Mouse (Mus musculus) embryonic facial prominence, embryonic 15.5 days (tissue): ENCODE measurements around the gene Krt18. TPM values are rescaled to one million over a fixed set of nuclear protein-coding genes. Genes with fewer than 3 reads are reported as not detected.

ENCODE experiments used
- ATAC-seq: fragments of 200-750 bp; cut with Nextera tagmentation; 2 replicates; pipeline ENCODE4 v1.8.0; 2017; ENCODE audit warnings: low read depth, moderate TSS enrichment; ENCODE audit not compliant: insufficient number of reproducible peaks, low FRiP score, low TSS enrichment
- H3K27ac ChIP-seq: fragments of 300-500 bp; sonication (generic); replicated peaks from 2 replicates; pipeline ENCODE4 v1.5.1; 2015; ENCODE audit warnings: mild to moderate bottlenecking, inconsistent platforms
- H3K27me3 ChIP-seq: fragments of 300-500 bp; sonication (generic); 2 replicates; pipeline ENCODE4 v1.6.1; 2015; ENCODE audit warnings: inconsistent platforms
- H3K36me3 ChIP-seq: fragments of 300-500 bp; sonication (generic); 2 replicates; pipeline ENCODE4 v1.6.1; 2015; ENCODE audit warnings: mild to moderate bottlenecking, inconsistent platforms
- H3K4me1 ChIP-seq: fragments of 300-500 bp; sonication (generic); 2 replicates; pipeline ENCODE4 v1.6.1; 2015; ENCODE audit warnings: inconsistent platforms
- H3K4me2 ChIP-seq: fragments of 300-500 bp; sonication (generic); replicated peaks from 2 replicates; pipeline ENCODE4 v1.6.1; 2015; ENCODE audit warnings: mild to moderate bottlenecking, inconsistent platforms
- H3K4me3 ChIP-seq: fragments of 300-500 bp; sonication (generic); replicated peaks from 2 replicates; pipeline ENCODE4 v1.5.1; 2015; ENCODE audit warnings: mild to moderate bottlenecking, inconsistent platforms
- H3K9ac ChIP-seq: fragments of 300-500 bp; sonication (generic); 2 replicates; pipeline ENCODE4 v1.6.1; 2015; ENCODE audit warnings: inconsistent platforms
- H3K9me3 ChIP-seq: fragments of 300-500 bp; sonication (generic); replicated peaks from 2 replicates; pipeline ENCODE4 v1.6.1; 2016; ENCODE audit warnings: inconsistent platforms
- WGBS: fragments of 180-500 bp; shearing (Covaris S2); methylation state at CpG from one replicate; pipeline ENCODE4 v1.1.7; 2015; 5-methylcytosine and 5-hydroxymethylcytosine counted together
- polyA plus RNA-seq: library from polyadenylated mRNA; unstranded; fragments of >200 nt; fragmentation: Nextera tagmentation; extraction: Ambion mirVana; gene quantifications from 2 replicates; pipeline ENCODE4 v1.2.1, GENCODE M21; 2015

Krt18 gene
- polyA plus RNA-seq, 1 experiment from 2014 or later: 119 TPM

GRCm38 (mm10) chr15:102012260-102012765 lies 15.7 kb upstream of the Krt18 start:
- no peak for ATAC-seq
- H3K4me3 ChIP-seq: no peak overlapping the region
- no peaks in the 10 kb centered on the region for H3K36me3 ChIP-seq
- WGBS: 63% methylated on average over 4 of the region's 4 CpGs
- no peak overlapping the region for H3K9ac ChIP-seq
- H3K4me1 ChIP-seq: peaks cover 22% of the 10 kb centered on the region
- peaks cover 9% of the 10 kb centered on the region; the same call in 1 of the 2 replicates for H3K27me3 ChIP-seq
- H3K27ac ChIP-seq: no peak overlapping the region
- H3K4me2 ChIP-seq: no peak overlapping the region
- no peaks in the 10 kb centered on the region for H3K9me3 ChIP-seq

- no peak overlapping the region for H3K9ac ChIP-seq
- no peak overlapping the region for H3K4me3 ChIP-seq
- H3K27me3 ChIP-seq: peaks cover 7% of the 10 kb centered on the region; the same call in 1 of the 2 replicates
- peaks cover 14% of the 10 kb centered on the region for H3K4me1 ChIP-seq
- H3K27ac ChIP-seq: no peak overlapping the region
- no peak overlapping the region for H3K4me2 ChIP-seq
- no peaks in the 10 kb centered on the region for H3K9me3 ChIP-seq
- 51% methylated on average over 3 of the region's 3 CpGs for WGBS
- 0 out of 2 replicates have a peak, but pooled peaks have one; percentile 11 for ATAC-seq
- H3K36me3 ChIP-seq: no peaks in the 10 kb centered on the region
Observed at GRCm38 (mm10) chr15:102013651-102014050, 14.3 kb upstream of the Krt18 start.

DNA sequence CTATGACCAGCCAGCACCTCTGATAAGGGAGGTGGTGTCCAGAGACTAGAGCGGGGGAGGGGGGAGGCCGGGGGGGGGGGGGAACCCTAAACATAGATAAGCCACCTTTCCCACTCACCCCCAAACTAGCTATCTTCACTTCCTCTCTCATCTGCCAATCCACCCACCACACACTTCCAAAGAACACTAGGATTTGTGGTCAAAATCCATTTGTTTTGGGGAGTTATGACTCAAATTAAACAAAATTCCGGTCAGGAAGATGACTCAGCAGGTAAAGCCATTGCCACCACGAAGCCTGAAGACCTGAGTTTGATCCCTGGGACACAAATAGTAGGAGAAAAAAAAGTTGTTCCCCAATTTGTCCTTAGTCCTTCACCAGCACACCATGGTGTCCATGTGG lies 13.1 kb upstream of the Krt18 start:
- no peak for ATAC-seq
- WGBS: 48% methylated on average over 3 of the region's 4 CpGs
- no peak overlapping the region for H3K4me2 ChIP-seq

GRCm38 (mm10) chr15:102016096-102016495 lies 11.9 kb upstream of the Krt18 start:
- ATAC-seq: no peak
- Histone ChIP-seq H3K4me1 (0 out of 2 replicates have a peak, but pooled peaks cover 3% of the 10 kb centered on the region), H3K27ac (no peak overlapping the region), H3K4me3 (no peak overlapping the region), H3K4me2 (no peak overlapping the region), H3K27me3 (0 out of 2 replicates have a peak, but pooled peaks cover 4% of the 10 kb centered on the region), H3K36me3 (no peaks in the 10 kb centered on the region), H3K9ac (no peak overlapping the region), H3K9me3 (no peaks in the 10 kb centered on the region)
- WGBS: 42% methylated on average over 3 of the region's 3 CpGs

More for the DNA sequence above, 13.1 kb upstream of the Krt18 start:
- peaks cover 14% of the 10 kb centered on the region for H3K4me1 ChIP-seq
- H3K36me3 ChIP-seq: no peaks in the 10 kb centered on the region
- 0 out of 2 replicates have a peak, but pooled peaks cover 4% of the 10 kb centered on the region for H3K27me3 ChIP-seq
- H3K9ac ChIP-seq: no peak overlapping the region
- H3K9me3 ChIP-seq: no peaks in the 10 kb centered on the region
- H3K27ac ChIP-seq: no peak overlapping the region
- no peak overlapping the region for H3K4me3 ChIP-seq

GRCm38 (mm10) chr15:102016787-102017186 lies 11.2 kb upstream of the Krt18 start:
- WGBS: 19% methylated on average over 7 of the region's 7 CpGs
- Histone ChIP-seq H3K9ac (no peak overlapping the region), H3K4me2 (no peak overlapping the region), H3K27me3 (0 out of 2 replicates have a peak, but pooled peaks cover 4% of the 10 kb centered on the region), H3K9me3 (no peaks in the 10 kb centered on the region), H3K36me3 (no peaks in the 10 kb centered on the region), H3K4me1 (0 out of 2 replicates have a peak, but pooled peaks cover 3% of the 10 kb centered on the region), H3K4me3 (no peak overlapping the region), H3K27ac (no peak overlapping the region)
- ATAC-seq: peak; percentile 49; the same call in 1 of the 2 replicates

DNA sequence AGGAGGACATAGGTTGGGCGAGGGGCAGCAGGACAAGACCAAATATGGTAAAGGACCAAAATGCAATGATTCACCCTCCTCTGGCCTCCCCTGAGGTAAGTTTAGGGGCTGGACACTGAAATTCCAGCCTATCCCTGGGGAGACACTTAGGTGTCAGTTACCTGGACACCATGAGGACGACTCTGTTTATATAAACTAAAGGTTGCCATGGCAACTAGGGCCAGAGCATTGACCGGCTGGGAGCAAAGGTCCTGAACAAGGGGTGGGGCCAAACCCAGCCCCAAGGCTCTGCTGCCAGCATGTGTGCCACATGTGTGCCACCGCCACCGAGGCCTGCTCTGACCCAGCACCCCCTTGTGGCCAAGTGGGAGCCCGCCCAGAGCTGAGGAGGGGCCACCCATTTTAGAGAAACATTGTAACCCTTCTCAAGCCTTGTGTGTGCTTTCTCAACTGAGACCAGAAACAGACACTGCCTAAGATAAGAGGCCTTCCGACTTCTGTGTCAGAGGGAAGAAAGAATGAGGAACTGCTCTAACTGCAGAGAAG lies 10.0 kb upstream of the Krt18 start:
- Histone ChIP-seq H3K4me1 (0 out of 2 replicates have a peak, but pooled peaks cover 3% of the 10 kb centered on the region), H3K4me3 (no peak overlapping the region), H3K4me2 (no peak overlapping the region), H3K9me3 (no peaks in the 10 kb centered on the region), H3K36me3 (no peaks in the 10 kb centered on the region), H3K9ac (no peak overlapping the region), H3K27ac (no peak overlapping the region), H3K27me3 (0 out of 2 replicates have a peak, but pooled peaks cover 4% of the 10 kb centered on the region)
- no peak for ATAC-seq
- WGBS: 20% methylated on average over 7 of the region's 7 CpGs

- H3K27ac ChIP-seq: no peak overlapping the region
- WGBS: 35% methylated on average over 8 of the region's 8 CpGs
- no peaks in the 10 kb centered on the region for H3K9me3 ChIP-seq
- no peaks in the 10 kb centered on the region for H3K36me3 ChIP-seq
- no peak overlapping the region for H3K4me3 ChIP-seq
- peaks cover 26% of the 10 kb centered on the region for H3K4me1 ChIP-seq
- no peak overlapping the region for H3K4me2 ChIP-seq
- no peak for ATAC-seq
- peaks cover 29% of the 10 kb centered on the region for H3K27me3 ChIP-seq
- no peak overlapping the region for H3K9ac ChIP-seq
Observed at GRCm38 (mm10) chr15:102022481-102022880, 5.5 kb upstream of the Krt18 start.

DNA sequence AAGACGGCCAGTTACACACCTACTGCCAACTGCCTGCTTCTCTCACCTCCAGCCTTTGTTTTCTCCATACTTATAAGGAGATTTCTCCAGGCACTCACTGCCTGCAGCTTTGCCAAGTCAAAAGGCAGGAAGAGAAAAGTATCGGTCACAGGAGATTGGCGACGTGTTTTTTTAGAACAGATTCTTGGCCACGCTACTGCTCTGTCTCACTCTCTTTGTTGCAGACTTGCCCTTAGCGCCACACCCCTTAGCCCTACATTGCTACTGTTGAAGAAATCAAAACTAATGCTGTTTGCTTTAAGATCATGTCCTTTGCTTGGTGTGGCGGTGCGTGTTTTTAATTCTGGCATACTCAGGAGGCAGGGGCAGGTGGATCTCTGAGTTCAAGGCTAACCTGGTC lies 4.1 kb upstream of the Krt18 start:
- H3K4me3 ChIP-seq: no peak overlapping the region
- peaks cover 37% of the 10 kb centered on the region for H3K4me1 ChIP-seq
- peaks cover 41% of the 10 kb centered on the region for H3K27me3 ChIP-seq
- H3K27ac ChIP-seq: no peak overlapping the region
- H3K4me2 ChIP-seq: no peak overlapping the region
- no peaks in the 10 kb centered on the region for H3K36me3 ChIP-seq
- H3K9me3 ChIP-seq: no peaks in the 10 kb centered on the region
- 52% methylated on average over 8 of the region's 8 CpGs for WGBS
- ATAC-seq: no peak
- no peak overlapping the region for H3K9ac ChIP-seq

DNA sequence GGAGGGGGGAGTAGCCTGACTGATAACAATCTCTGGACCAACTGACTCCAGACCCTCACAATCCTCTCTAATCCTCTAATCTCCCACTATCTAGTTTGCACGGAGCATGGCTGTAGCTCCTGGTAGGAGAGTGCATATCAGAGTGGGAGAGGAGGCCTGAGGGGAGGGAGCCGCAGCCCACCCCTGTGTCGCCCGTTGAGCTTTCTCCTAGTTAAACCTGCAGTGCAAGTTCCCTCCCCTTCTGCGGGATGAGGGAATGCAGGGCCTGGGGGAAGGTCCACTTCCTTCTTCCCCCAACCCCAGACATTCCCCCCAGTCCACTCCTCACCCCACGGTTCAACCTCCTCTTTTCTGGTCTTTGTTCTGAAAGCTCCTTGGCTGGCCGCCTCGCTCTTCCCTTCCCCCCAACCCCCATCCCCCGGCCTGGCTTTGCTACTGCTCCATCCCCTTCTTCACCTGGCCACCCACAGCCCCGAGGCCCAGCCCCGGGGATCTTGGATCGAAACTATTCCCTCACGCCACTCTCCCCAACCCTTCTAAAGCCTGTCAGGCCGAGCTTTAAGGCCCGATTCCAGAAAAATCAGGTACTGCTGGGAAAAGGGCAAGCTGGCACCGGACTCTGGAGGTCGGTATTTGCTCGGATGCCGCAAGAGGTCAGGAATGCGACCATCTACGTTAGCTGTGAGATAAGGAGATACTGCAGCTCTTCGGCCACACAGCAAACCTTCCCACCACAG lies 2.7 kb upstream of the Krt18 start:
- Histone ChIP-seq H3K9me3 (no peaks in the 10 kb centered on the region), H3K4me3 (no peak overlapping the region), H3K4me2 (peak overlapping the region; percentile 36), H3K9ac (0 out of 2 replicates have a peak overlapping the region, but pooled peaks have one; percentile 9), H3K4me1 (peaks cover 37% of the 10 kb centered on the region), H3K27me3 (peaks cover 46% of the 10 kb centered on the region), H3K27ac (no peak overlapping the region), H3K36me3 (no peaks in the 10 kb centered on the region)
- 11% methylated on average over 22 of the region's 22 CpGs for WGBS
- ATAC-seq: peak; percentile 45; the same call in 1 of the 2 replicates

- 24% methylated on average over 12 of the region's 12 CpGs for WGBS
- H3K27ac ChIP-seq: no peak overlapping the region
- H3K4me2 ChIP-seq: no peak overlapping the region
- H3K27me3 ChIP-seq: peaks cover 46% of the 10 kb centered on the region
- H3K9me3 ChIP-seq: no peaks in the 10 kb centered on the region
- H3K9ac ChIP-seq: no peak overlapping the region
- no peak overlapping the region for H3K4me3 ChIP-seq
- no peak for ATAC-seq
- peaks cover 37% of the 10 kb centered on the region for H3K4me1 ChIP-seq
- H3K36me3 ChIP-seq: no peaks in the 10 kb centered on the region
Observed at GRCm38 (mm10) chr15:102026430-102026829, 1.6 kb upstream of the Krt18 start.
